Mouse (Mus musculus) CH12.LX (cell line): ENCODE measurements around the gene Cped1.

ENCODE experiments used
- CHD1 ChIP-seq: IDR thresholded peaks from 2 replicates; pipeline ENCODE4 v1.6.1; 2012; ENCODE audit warnings: low read depth, low read length, improper control_type of control experiment, inconsistent platforms
- E2F4 ChIP-seq: IDR thresholded peaks from 2 replicates; pipeline ENCODE4 v1.6.1; 2011; ENCODE audit warnings: low read depth, low read length, improper control_type of control experiment; ENCODE audit not compliant: insufficient replicate concordance
- ELF1 ChIP-seq: IDR thresholded peaks from 2 replicates; pipeline ENCODE4 v1.6.1; 2014; ENCODE audit warnings: low read depth, mild to moderate bottlenecking, inconsistent platforms, low read length, improper control_type of control experiment
- MYC ChIP-seq: IDR thresholded peaks from 2 replicates; pipeline ENCODE4 v1.6.1; 2011; ENCODE audit warnings: low read depth, mild to moderate bottlenecking, improper control_type of control experiment, low read length
- NRF1 ChIP-seq: IDR thresholded peaks from 2 replicates; pipeline ENCODE4 v1.6.1; 2014; ENCODE audit warnings: low read depth, mild to moderate bottlenecking, inconsistent platforms, low read length, improper control_type of control experiment, moderate library complexity
- POLR2A ChIP-seq: IDR thresholded peaks from 2 replicates; pipeline ENCODE4 v1.6.1; 2011; ENCODE audit warnings: low read depth, mild to moderate bottlenecking, improper control_type of control experiment, low read length
- USF1 ChIP-seq: IDR thresholded peaks from 2 replicates; pipeline ENCODE4 v1.6.1; 2014; ENCODE audit warnings: low read depth, mild to moderate bottlenecking, inconsistent platforms, low read length, improper control_type of control experiment
- ZNF384 ChIP-seq: IDR thresholded peaks from 2 replicates; pipeline ENCODE4 v1.6.1; 2012; ENCODE audit warnings: low read depth, low read length, improper control_type of control experiment, inconsistent platforms

DNA sequence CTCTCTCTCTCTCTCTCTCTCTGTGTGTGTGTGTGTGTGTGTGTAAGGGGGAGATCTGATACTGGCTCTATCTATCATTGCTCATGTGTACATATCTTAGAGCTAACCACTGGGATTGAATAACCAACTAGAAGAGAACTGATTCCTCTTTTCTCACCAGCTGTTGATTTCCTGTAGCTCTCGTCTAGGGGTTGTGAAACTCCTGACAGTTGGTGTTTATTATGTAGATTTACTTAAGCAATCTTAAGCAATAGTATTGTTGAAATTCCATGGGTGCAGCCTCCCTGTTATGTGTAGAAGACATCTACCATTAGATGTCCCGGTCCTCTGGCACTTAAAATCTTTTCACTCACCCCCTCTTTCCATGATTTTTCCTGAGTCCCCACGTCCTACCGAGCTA is 26.8 kb upstream of the Cped1 start:
- no peak for TF ChIP-seq ELF1
- TF ChIP-seq CHD1, result no peak
- no peak for TF ChIP-seq ZNF384
- TF ChIP-seq NRF1, result no peak
- no peak for TF ChIP-seq E2F4
- TF ChIP-seq POLR2A, result no peak
- TF ChIP-seq USF1, result no peak
- TF ChIP-seq MYC, result no peak
